Mouse (Mus musculus): ENCODE results near the gene Iqub. TPM values are rescaled to one million over a fixed set of nuclear protein-coding genes. Genes with fewer than 3 reads are reported as not detected.

The Iqub gene
- polyA plus RNA-seq, 2 experiments = 0.08 TPM; not detected in 1

DNA sequence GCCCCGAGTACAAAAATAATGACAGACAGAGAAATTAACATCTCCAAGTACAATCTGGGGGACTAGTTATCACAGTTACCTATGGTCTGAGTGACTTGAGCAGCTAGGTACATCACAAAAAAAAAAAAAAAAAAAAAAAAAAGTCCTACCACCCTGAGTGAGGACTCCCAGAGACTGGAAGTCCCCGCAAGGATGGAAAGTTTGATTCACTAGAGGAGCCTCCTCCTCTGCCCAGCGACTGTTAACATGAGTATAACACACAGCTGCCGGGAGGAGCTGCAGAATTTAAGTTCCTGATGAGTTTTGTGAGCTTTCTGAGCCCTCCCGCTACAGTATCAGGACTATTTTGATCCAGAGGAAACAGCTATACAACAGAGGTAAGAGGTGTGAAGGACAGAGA lies 28.3 kb downstream of the Iqub start:
- ATAC-seq (ENCODE audit: low FRiP score, low read depth) (no peak), DNase-seq (ENCODE audit: low spot score) (no peak)
- Histone ChIP-seq H3K27me3 (ENCODE audit: control insufficient read depth, insufficient read depth, low read length) (no peaks in the 10 kb centered on the region), H3K9ac (ENCODE audit: low read depth, low read length, severe bottlenecking) (no peak overlapping the region), H3K4me2 (replicated peaks; ENCODE audit: low read depth, low read length, severe bottlenecking) (no peak overlapping the region), H3K4me3 (replicated peaks; ENCODE audit: low read length) (no peak overlapping the region), H3K9me3 (ENCODE audit: control insufficient read depth, low read length) (no peaks in the 10 kb centered on the region), H3K36me3 (ENCODE audit: control insufficient read depth, insufficient read depth, low read length) (no peaks in the 10 kb centered on the region), H3K27ac (replicated peaks; ENCODE audit: low read depth, low read length) (no peak overlapping the region), H3K4me1 (ENCODE audit: control insufficient read depth, insufficient read depth, low read length) (no peaks in the 10 kb centered on the region)
- 70% methylated on average over 5 of the region's 5 CpGs for WGBS
- no peak for TF ChIP-seq POLR2A (IDR thresholded peaks at IDR 0.05; ENCODE audit: borderline replicate concordance, extremely low read depth, insufficient read depth, insufficient read length)

DNA sequence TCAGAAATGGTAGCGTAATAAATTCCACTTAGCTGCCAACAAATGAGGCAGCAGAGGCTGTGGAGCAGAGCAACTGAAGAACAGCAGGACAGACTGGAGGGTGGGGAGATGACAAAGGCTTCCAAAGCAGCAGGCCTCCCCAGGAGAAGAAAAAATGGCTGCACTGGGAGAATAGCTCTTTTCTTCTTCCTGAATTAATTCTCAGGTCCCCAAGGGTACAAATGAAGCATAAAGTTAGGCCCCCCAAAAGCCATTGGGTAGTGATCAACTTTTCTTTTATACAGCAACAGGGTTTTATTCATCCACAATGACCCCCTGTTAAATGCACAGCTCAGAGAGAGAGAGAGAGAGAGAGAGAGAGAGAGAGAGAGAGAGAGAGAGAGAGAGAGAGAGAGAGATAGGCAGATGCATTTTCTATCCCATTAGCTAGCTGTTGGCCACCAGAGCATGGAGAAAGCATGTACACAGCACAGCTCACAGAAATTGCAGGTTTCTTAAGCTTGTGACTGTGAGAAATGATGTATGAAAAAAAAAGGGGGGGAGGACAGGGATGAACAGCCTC lies 44.2 kb downstream of the Iqub start:
- no peak overlapping the region for H3K4me2 ChIP-seq (replicated peaks; ENCODE audit: low read depth, low read length, severe bottlenecking)
- ATAC-seq (ENCODE audit: low FRiP score, low read depth) (no peak), DNase-seq (ENCODE audit: low spot score) (no peak)
- H3K9me3 ChIP-seq (ENCODE audit: control insufficient read depth, low read length) = no peaks in the 10 kb centered on the region
- H3K27me3 ChIP-seq (ENCODE audit: control insufficient read depth, insufficient read depth, low read length) = no peaks in the 10 kb centered on the region
- H3K9ac ChIP-seq (ENCODE audit: low read depth, low read length, severe bottlenecking) = no peak overlapping the region
- H3K36me3 ChIP-seq (ENCODE audit: control insufficient read depth, insufficient read depth, low read length) = no peaks in the 10 kb centered on the region
- TF ChIP-seq POLR2A (IDR thresholded peaks at IDR 0.05; ENCODE audit: borderline replicate concordance, extremely low read depth, insufficient read depth, insufficient read length) = no peak
- H3K4me1 ChIP-seq (ENCODE audit: control insufficient read depth, insufficient read depth, low read length) = no peaks in the 10 kb centered on the region
- H3K4me3 ChIP-seq (replicated peaks; ENCODE audit: low read length) = no peak overlapping the region
- WGBS = 90% methylated on average over 1 of the region's 1 CpGs
- H3K27ac ChIP-seq (replicated peaks; ENCODE audit: low read depth, low read length) = no peak overlapping the region

- no peaks in the 10 kb centered on the region for H3K4me1 ChIP-seq (ENCODE audit: control insufficient read depth, insufficient read depth, low read length)
- no peak overlapping the region for H3K9ac ChIP-seq (ENCODE audit: low read depth, low read length, severe bottlenecking)
- H3K9me3 ChIP-seq (ENCODE audit: control insufficient read depth, low read length) = no peaks in the 10 kb centered on the region
- H3K4me3 ChIP-seq (replicated peaks; ENCODE audit: low read length) = no peak overlapping the region
- H3K27me3 ChIP-seq (ENCODE audit: control insufficient read depth, insufficient read depth, low read length) = no peaks in the 10 kb centered on the region
- H3K4me2 ChIP-seq (replicated peaks; ENCODE audit: low read depth, low read length, severe bottlenecking) = no peak overlapping the region
- 91% methylated on average over 2 of the region's 2 CpGs for WGBS
- no peak overlapping the region for H3K27ac ChIP-seq (replicated peaks; ENCODE audit: low read depth, low read length)
- no peaks in the 10 kb centered on the region for H3K36me3 ChIP-seq (ENCODE audit: control insufficient read depth, insufficient read depth, low read length)
- TF ChIP-seq POLR2A (IDR thresholded peaks at IDR 0.05; ENCODE audit: borderline replicate concordance, extremely low read depth, insufficient read depth, insufficient read length) = no peak
- DNase-seq (ENCODE audit: low spot score) (no peak), ATAC-seq (ENCODE audit: low FRiP score, low read depth) (no peak)
These were observed 44.7 kb downstream of the Iqub start for GRCm38 (mm10) chr6:24470135-24470534.

DNA sequence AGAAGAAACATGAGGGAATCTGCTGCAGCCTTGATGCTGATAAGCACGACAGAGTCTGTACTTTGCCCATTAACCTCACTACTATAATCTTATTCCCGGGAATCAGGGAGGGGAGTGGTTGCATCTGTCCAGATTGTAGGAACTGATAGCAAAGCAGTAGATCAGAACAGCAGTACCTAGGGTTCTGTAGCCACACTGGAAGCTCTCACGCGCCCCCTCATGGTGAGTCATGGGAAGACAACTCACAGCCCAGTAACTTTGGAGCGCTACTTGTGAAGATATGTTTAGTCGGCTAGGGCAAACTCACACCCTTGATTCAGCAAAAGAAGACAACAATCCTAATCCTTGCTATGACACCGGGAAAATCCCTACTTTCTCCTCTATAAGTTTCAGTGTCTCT lies 58.8 kb downstream of the Iqub start:
- 43% methylated on average over 7 of the region's 7 CpGs for WGBS
- no peak for TF ChIP-seq POLR2A (IDR thresholded peaks at IDR 0.05; ENCODE audit: borderline replicate concordance, extremely low read depth, insufficient read depth, insufficient read length)

GRCm38 (mm10) chr6:24451026-24451821 lies 63.6 kb downstream of the Iqub start:
- no peak for DNase-seq (ENCODE audit: low spot score)
- H3K4me1 ChIP-seq (ENCODE audit: control insufficient read depth, insufficient read depth, low read length) = no peaks in the 10 kb centered on the region
- H3K9ac ChIP-seq (ENCODE audit: low read depth, low read length, severe bottlenecking) = no peak overlapping the region
- no peak for TF ChIP-seq POLR2A (IDR thresholded peaks at IDR 0.05; ENCODE audit: borderline replicate concordance, extremely low read depth, insufficient read depth, insufficient read length)
- H3K27me3 ChIP-seq (ENCODE audit: control insufficient read depth, insufficient read depth, low read length) = no peaks in the 10 kb centered on the region
- no peaks in the 10 kb centered on the region for H3K36me3 ChIP-seq (ENCODE audit: control insufficient read depth, insufficient read depth, low read length)
- H3K27ac ChIP-seq (replicated peaks; ENCODE audit: low read depth, low read length) = no peak overlapping the region
- H3K4me2 ChIP-seq (replicated peaks; ENCODE audit: low read depth, low read length, severe bottlenecking) = no peak overlapping the region
- H3K4me3 ChIP-seq (replicated peaks; ENCODE audit: low read length) = no peak overlapping the region
- H3K9me3 ChIP-seq (ENCODE audit: control insufficient read depth, low read length) = no peaks in the 10 kb centered on the region
- 82% methylated on average over 22 of the region's 22 CpGs for WGBS
- no peak for ATAC-seq (ENCODE audit: low FRiP score, low read depth)

More for the DNA sequence above, 58.8 kb downstream of the Iqub start:
- Histone ChIP-seq H3K27ac (replicated peaks; ENCODE audit: low read depth, low read length) (no peak overlapping the region), H3K36me3 (ENCODE audit: control insufficient read depth, insufficient read depth, low read length) (no peaks in the 10 kb centered on the region), H3K9me3 (ENCODE audit: control insufficient read depth, low read length) (no peaks in the 10 kb centered on the region), H3K4me3 (replicated peaks; ENCODE audit: low read length) (no peak overlapping the region), H3K4me1 (ENCODE audit: control insufficient read depth, insufficient read depth, low read length) (no peaks in the 10 kb centered on the region), H3K9ac (ENCODE audit: low read depth, low read length, severe bottlenecking) (no peak overlapping the region), H3K4me2 (replicated peaks; ENCODE audit: low read depth, low read length, severe bottlenecking) (no peak overlapping the region), H3K27me3 (ENCODE audit: control insufficient read depth, insufficient read depth, low read length) (no peaks in the 10 kb centered on the region)
- DNase-seq (ENCODE audit: low spot score) = no peak
- ATAC-seq (ENCODE audit: low FRiP score, low read depth) = no peak

Measured in limb, embryonic 14.5 days (tissue).